Mouse (Mus musculus): ENCODE measurements around the gene Sik3.
"Not testable (repeated sequence)": the region's sequence is repeated elsewhere in the genome, so short reads cannot be mapped to it uniquely, and the experiment has no call there.

Gene Sik3

DNA sequence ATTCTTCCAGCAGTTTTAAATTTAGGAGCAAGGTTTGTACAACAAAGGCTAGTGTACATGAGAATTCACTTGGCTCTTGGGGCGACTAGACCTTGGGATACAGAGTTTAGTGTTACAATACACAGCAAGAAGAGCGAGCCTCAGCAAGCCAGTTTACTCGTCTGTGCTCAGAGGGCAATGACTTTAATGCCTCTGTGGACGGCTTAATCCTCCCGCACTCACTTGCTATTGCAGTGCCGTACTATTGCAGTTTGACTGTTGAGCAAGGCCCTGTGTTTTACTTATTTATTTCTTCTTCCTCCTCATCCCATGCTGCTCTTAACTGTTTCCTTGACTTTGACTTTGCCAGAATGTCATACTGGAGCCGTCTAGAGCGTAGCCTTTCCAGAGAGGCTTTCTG, 37.6 kb downstream of the Sik3 start:
- peak; percentile 93 for DNase-seq (ENCODE audit: extremely low read depth, low read depth, low spot score)

DNA sequence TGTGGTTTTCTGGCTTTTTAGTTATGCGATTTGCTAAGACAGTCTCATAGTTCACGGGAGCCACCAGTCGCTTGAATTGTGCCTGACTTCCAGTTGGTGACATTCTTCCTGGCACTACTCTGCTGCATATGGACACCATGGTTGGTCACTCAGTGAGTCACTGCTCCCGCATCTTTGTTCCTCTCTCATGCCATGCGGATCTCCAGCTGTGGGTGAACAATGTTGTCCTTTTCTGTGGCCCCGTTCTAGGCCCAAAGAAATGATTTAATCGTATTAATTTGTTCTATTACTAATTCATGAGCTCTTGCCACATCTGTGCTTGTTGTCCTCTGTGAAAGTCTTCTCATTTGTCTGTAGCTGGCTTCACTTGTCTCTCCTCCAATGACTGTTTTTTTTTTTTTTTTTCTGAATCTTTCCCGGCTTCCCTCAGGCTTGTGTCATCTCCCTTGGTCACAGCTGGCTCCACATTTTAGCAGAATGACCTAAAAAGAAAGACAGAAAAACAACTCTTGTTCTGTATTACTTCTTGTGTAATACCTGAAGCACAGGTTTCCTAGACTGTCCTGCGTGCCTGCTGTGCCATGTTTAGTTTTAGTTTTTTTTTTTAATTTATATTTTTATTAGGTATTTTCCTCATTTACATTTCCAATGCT, 40.5 kb downstream of the Sik3 start:
- no peak for DNase-seq (ENCODE audit: extremely low read depth, low read depth, low spot score)

DNA sequence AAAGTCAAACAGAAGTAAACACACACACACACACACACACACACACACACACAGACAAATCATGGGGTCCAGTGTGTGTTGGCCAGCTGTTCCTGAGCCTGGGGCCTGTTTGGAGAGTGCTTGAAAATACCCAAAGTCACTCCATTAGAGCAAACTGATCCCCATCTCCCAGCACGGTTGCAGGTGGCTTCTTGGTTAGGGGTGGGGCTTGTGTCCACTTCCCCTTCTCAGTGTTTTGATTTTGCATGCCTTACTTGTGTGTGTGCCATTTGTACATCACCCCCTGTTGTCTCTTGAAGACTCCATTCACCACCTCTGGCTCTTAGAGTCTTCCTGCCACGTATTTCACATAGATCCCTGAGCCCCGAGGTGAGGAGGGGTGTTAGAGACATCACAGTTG, 45.4 kb downstream of the Sik3 start:
- DNase-seq (ENCODE audit: extremely low read depth, low read depth, low spot score), result no peak

DNA sequence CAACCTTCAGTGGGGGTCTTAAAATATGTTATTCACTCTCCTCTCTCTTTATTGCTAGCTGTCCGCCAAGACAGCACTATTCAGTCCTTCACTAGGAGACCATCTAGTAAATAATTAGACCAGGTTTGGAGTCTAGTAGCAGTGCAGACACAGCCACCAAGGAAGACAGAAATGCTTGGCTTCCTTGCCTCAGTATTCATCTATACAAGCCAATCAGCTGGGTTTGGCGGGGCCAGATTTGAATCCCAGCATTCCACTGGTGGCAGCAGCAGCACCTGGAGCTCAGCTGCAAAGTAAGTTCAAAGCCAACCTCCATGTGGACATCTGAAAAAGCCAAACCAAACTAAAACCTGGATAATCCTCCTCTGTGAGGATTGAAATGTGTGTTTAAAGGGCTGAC, 47.6 kb downstream of the Sik3 start:
- no peak for DNase-seq (ENCODE audit: extremely low read depth, low read depth, low spot score)

DNA sequence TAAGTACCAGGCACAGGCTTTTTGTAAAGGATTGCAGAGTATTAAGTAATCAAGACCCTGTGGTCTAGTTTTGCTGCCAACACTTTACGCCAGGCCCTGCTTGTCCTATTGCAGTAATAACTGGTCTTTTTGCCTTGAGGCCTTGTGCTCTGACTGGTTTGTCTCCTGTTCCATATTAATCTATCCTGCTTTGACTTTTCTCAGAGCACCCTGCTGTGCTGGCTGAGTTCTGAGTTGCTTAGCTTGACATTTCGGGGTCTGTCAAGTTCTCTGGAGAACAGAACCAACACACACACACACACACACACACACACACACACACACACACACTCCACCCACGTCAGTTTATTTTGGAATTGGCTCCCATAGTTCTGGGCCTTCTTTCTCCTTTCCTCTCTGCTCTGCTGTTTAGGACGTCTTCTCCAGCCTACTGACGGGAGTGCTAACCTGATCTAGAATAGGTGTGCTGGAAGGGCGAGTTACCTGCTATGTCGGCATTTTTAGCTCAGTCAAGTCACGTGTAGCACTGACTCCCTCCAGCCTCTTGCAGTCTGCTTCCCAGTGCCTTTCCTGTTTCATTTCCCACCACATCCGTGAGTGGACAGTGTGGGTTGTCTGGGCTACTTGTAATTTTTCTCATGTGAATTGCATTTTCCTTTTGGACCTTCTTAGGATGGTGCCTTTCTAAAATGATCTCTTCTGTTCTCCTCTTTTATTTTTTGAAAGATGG, 49.2 kb downstream of the Sik3 start:
- peak; percentile 90 for DNase-seq (ENCODE audit: extremely low read depth, low read depth, low spot score)

DNA sequence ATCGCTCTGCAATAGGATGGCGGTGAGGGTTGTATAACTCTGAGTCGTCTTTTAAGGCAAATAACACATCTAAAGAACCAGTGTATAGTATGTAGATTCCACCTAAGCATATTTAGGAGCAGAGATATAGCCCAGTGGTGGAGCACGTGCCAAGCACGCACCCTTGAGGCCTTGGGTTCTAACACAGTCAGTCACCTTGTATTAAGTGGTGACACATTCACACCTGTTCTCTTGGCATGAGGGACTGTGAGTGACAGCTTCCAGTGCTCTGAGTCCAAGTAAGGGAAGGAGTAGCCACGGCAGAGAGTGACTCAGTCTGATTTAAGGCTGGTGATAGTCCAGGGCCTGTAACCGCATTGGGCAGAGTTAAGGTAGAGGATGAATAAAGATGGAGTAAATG, 51.7 kb downstream of the Sik3 start:
- DNase-seq (ENCODE audit: extremely low read depth, low read depth, low spot score), result peak; percentile 52

DNA sequence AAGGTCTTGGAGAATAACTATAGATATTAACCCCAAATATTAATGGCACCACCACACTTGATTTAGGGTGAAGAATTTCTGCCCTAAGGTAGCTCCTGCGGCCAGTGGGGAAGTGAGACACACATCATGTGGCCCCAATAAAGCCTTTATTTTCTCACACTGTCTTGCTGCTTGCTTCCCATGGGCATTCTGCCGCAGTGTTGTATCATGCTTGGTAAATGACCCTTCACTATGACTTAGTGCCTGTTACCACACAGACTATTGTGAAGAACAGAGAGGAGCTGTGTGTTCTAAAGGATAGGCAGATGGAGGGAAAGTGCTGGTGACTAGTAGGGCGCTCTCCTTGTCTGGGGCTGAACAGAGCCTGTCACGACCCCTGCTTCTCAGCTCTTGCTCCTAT, 54.1 kb downstream of the Sik3 start:
- no peak for DNase-seq (ENCODE audit: extremely low read depth, low read depth, low spot score)

DNA sequence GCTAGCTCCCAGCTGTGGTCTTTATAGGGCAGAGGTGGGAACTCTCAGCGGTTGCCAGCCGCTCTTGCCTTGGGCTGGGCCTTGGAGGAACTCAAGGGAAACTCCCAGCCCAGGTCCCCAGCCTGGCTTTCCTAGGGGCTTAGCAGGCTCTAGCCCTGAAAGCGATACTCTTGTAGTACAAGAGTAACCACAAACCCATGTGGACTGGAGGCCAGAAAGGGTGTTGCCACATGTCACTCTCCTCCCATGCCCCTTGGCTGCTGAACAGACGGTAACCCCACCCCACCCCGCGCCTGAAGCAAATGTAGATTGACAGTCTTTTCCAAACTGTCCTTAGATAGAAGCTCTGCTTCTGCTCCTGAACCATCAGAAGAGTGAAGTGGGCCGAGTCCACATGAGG, 55.1 kb downstream of the Sik3 start:
- no peak for DNase-seq (ENCODE audit: extremely low read depth, low read depth, low spot score)

DNA sequence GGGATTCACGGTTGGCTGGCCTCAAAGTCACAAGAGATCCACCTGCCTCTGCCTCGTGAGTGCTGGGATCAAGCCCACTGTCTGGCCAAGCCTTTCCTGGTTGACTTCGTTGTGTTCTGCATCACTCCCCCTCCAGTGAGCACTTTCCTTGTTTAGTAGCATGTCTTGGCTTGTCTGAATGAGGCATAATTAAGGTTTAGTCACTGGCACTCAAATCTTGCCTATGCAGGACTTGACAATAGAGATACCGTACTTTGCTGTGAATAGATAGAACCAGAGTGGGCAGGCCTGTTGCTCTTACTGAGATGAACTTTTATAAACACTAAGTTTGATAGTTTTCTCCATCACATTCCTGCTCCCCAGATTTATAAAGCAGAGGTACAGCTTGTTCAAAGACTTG, 56.4 kb downstream of the Sik3 start:
- DNase-seq (ENCODE audit: extremely low read depth, low read depth, low spot score), result no peak

DNA sequence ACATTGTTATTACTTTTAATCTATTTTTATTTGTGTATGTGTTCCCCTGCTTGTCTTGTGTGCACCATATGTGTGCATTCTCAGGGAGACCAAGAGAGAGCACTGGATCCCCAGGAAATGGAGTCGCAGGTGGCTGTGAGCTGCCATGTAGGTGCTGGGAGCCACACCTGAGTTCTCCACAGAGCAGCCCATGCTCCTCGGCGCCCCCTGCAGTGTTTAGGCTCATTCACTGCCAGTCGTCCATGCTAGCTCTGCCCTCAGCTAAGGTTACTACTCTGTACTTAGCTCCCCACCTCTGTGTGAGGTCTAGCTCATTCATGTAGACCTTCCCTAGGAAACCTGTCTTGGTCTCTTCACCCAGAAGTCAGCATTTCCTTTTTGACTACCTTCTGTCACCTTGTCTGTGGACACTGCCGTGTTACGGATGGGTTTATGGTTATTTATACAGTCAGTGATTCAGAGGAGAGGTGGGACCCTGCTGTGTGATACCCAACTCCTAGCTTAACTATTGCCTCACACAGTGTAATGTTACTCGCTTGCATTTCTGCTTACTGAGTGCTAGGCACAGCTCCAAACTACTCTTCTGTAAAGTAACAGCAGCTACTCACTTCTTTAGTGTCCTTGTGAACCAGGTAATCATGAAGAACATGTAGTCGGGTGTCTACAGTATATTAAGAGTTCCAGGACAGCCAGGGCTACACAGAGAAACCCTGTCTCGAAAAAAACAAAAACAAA, 59.6 kb downstream of the Sik3 start:
- DNase-seq (ENCODE audit: extremely low read depth, low read depth, low spot score), result no peak

DNA sequence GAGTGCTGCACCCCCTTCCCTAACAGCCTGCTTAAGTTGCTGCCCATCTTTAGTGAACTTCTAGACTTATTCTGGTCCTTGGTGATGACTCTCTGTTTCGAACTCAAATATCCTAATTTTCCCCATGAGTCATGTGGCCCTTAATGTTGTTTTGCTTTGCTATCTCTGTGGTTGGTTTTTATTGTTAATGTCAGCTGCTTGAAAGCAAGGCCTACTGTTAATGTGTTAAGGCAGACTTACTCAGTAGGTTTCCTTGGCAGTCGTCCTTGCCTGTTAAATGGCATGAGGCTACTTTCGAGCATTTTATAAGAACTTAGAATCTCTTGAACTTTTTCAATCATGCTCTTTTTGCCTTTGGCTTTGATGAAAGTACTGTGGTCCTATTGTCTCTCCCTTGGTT, 60.8 kb downstream of the Sik3 start:
- DNase-seq (ENCODE audit: extremely low read depth, low read depth, low spot score), result no peak

DNA sequence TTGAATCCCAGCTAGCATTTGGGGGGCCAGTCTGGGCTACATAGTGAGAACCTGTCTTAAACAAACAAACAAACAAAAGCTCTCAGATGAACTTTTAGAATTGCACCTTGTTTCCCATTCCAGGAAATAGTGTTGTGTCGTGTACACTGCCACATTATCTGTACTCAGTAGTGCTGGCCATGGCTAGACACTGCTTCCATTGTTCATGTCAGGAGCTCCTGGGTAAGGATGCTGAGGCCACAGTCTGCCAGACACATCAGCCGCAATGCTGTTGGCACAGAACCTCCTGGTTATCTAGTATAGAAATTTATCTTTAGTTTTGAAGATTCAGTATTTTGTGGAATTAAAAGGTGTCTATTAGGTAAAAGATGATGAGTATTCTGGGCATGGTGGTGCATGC, 63.0 kb downstream of the Sik3 start:
- DNase-seq (ENCODE audit: extremely low read depth, low read depth, low spot score), result no peak

DNA sequence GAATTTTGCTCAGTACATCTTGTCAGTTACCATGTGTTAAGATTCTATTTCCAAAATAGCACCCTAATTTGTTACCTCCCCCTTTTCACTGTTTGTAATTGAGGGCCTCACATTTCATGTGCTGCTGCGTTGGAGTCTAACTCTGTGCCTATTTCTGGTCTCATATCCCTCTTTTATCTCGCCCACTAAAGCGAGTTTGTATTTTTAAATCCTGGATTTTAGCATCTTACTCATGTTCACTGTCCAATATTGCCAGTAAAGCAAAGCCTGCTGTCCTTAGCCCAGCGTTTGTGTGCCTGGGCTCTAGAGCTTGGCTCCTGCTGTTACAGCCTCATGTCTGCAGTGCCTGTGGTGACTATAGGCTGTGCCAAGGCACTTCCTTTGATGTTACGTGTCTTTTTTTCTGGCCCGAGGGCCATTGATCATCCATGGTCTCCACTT, 69.8 kb downstream of the Sik3 start:
- DNase-seq (ENCODE audit: extremely low read depth, low read depth, low spot score), result no peak

DNA sequence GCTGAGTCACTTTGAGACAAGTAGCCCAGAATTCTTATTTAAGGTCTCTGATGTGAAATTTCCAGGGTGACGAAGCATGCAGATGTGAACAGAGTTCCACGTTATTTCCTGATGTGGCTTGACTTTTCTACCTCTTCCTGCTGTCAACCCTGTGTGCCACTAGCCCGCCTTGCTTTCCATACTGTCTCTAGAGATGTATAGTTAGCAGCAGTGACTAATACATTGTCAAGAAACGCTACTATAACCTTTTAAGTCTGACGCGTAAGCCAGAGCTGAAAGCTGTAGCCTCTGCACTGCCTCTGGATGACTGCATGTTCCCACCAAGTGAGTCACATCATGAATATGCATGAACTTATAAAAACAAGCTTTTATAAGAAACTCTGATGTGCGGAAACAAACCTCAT, 70.9 kb downstream of the Sik3 start:
- no peak for DNase-seq (ENCODE audit: extremely low read depth, low read depth, low spot score)

DNA sequence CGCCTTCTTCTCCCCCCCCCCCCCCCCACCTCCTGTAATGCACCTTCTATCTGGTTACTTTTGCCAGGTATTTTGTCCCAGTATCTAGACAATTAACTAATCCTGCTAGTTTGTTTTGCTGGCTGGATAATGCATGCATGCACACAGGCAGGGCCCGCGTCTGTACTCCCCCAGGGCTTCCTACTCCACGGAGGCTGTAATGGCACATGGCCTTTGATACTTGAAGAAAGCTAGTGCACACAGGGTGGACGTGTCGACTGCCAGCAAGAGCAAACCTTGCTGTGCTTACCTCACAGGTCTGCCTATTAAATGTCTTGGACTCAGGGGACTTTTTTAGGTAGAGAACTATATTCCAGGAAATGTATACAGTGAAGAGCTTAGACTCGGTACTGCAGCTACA, 73.3 kb downstream of the Sik3 start:
- DNase-seq (ENCODE audit: extremely low read depth, low read depth, low spot score), result no peak

DNA sequence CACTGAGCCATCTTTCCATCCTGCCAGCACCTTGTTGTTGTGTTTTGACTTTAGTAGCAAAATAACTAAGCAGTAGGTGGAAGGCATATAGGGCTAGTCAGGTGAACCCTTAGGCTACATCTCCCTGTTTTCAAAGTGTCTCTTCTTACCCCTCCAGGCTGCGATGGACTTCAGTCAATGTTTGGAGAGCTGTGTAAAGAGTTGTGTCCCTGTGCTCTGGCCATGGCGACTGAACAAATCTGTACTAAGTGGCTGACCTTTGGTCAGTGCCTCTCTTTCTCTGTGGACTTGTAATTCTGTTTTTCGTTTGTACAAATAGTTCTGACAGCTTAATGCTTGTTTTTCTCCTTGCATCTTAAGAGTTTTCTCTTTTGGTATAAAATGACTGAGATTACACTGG, 74.2 kb downstream of the Sik3 start:
- no peak for DNase-seq (ENCODE audit: extremely low read depth, low read depth, low spot score)

DNA sequence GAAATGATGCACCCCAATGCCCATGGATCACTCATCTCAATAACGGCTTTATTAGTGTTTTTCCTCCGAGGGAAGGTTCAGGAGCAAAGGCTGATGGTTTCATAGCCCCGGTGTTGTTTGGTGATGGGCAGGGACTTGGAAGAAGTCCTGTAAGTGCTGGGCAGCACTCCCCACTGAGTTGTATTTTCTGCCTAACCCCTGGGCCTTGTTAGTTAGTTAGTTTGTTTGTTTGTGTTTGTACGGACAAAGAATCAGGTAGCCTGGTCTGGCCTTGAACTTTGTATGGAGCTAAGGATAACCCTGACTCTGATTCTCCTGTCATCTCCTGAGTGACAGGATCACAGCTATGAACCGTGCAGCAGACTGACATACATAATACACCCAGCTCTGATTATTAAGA, 74.8 kb downstream of the Sik3 start:
- no peak for DNase-seq (ENCODE audit: extremely low read depth, low read depth, low spot score)

DNA sequence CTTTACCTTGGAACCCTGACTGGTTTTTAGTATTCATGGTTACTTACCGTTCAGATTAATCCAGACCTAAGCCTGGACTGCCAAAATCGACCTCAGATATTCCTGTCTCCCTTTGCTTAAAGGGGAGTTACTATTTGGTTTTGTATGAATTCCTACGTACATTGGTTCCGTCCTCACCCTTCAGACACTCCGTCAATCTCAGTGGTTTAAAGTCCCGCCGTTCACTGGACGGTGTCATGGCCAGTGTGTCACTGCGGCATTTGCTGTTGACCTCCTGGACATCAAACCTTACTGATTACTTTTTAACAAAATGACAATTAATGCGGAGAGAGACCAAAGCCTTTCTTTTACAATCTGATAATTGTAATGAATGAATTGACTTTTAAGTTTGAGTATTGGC, 76.1 kb downstream of the Sik3 start:
- DNase-seq (ENCODE audit: extremely low read depth, low read depth, low spot score), result no peak

DNA sequence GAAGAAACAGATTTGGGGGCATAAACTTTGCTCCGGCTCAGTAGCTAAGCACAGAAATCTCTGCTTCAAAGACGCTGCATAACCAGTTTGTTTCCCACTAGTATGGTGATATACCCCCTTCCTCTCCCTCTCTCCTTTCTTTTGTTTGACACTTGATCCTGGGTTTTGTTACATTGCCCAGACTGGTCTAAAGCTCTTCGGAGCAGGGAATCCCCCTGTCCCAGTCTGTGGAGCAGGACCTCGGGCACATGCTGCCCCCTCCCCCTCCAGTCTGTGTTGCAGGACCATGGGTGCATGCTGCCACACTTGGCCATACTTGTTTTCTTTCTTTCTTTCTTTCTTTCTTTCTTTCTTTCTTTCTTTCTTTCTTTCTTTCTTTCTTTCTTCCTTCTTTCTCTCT, 77.4 kb downstream of the Sik3 start:
- DNase-seq (ENCODE audit: extremely low read depth, low read depth, low spot score), result no peak

DNA sequence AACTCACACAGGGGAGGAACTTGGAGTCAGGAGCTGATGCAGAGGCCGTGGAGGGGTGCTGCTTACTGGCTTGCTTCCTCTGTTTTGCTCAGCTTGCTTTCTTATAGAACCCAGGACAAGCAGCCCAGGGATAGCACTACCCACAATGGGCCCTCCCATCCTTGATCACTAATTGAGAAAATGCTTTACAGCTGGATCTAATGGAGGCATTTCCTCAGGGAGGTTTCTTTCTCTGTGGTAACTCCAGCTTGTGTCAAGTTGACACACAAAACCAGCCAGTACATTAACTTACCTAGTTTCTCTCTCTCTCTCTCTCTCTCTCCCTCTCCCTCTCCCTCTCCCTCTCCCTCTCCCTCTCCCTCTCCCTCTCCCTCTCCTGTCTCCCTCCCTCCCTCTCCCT, 78.5 kb downstream of the Sik3 start:
- not testable (repeated sequence) for DNase-seq (ENCODE audit: extremely low read depth, low read depth, low spot score)

DNA sequence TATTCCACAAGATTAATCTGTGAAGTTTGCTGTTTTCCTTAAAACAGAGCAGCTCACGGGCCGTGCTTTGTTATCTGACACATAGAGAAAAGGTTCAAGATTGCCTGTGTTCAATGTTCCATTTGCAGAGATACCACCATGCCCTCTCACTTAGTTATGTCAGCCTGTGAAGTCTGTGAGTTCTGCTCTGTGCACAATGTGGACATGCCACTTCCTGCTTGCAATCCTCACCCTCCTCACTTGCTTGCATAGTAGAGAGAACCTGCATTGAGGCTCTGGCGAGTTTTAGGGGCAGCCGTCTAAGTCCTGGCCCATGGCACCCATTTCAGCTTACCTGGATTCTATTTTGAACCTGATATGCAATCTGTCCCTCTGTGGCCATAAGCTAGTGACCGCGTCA, 80.0 kb downstream of the Sik3 start:
- DNase-seq (ENCODE audit: extremely low read depth, low read depth, low spot score), result no peak

DNA sequence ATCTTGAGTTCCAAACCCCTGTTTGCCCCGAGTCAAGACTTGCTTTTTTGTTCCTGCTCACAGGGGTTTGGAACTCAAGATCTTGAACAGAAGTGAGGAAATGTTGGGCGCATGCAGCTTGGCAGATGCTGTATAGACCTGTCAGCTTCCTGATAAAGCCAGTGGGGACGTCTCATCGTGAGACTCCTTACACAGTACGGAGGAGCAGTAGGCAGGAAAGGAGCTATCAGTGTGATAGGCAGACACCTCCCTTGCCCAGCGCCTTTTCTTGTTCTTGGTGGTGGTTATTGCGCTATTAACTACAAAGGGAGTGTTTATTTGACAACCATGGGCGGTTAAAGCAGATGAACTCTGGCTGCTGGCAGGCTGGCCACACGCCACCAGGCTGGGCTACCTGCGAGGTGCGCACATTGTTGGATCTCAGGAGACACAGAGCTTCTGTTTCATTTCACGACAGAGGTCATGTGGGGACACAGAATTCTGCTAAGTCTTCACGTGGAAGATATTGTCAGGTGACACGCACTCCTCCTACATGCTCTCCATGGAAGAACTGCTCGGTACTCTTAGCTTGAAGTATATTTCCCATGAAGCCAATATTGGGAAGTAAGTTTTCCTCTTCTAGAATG, 85.9 kb downstream of the Sik3 start:
- no peak for DNase-seq (ENCODE audit: extremely low read depth, low read depth, low spot score)

All from fat pad, adult 2 months (tissue).